Mouse (Mus musculus): ENCODE measurements around the gene Cmklr1. TPM values are rescaled to one million over a fixed set of nuclear protein-coding genes. Genes with fewer than 3 reads are reported as not detected.

The Cmklr1 gene
- polyA plus RNA-seq, 1 experiment from 2014 or later: 6.5 TPM

GRCm38 (mm10) chr5:113565101-113565854, 84.9 kb downstream of the Cmklr1 start:
- no peak overlapping the region for H3K4me3 ChIP-seq (ENCODE audit: low read length)
- no peak overlapping the region for H3K27ac ChIP-seq (ENCODE audit: low read length)
- no peak overlapping the region for H3K4me2 ChIP-seq (replicated peaks; ENCODE audit: low read depth, low read length)
- 77% methylated on average over 10 of the region's 10 CpGs for WGBS
- no peaks in the 10 kb centered on the region for H3K27me3 ChIP-seq (ENCODE audit: insufficient read depth, low read length)
- H3K9me3 ChIP-seq (ENCODE audit: low read length): no peaks in the 10 kb centered on the region
- no peaks in the 10 kb centered on the region for H3K4me1 ChIP-seq (ENCODE audit: insufficient read depth, low read length)
- ATAC-seq (ENCODE audit: low FRiP score, low TSS enrichment): no peak
- no peak overlapping the region for H3K9ac ChIP-seq (replicated peaks; ENCODE audit: low read length)
- no peaks in the 10 kb centered on the region for H3K36me3 ChIP-seq (ENCODE audit: insufficient read depth, low read length)

- Histone ChIP-seq H3K4me3 (ENCODE audit: low read length) (no peak overlapping the region), H3K4me2 (replicated peaks; ENCODE audit: low read depth, low read length) (no peak overlapping the region), H3K27ac (ENCODE audit: low read length) (no peak overlapping the region), H3K9me3 (ENCODE audit: low read length) (no peaks in the 10 kb centered on the region), H3K36me3 (ENCODE audit: insufficient read depth, low read length) (no peaks in the 10 kb centered on the region), H3K9ac (replicated peaks; ENCODE audit: low read length) (no peak overlapping the region), H3K27me3 (ENCODE audit: insufficient read depth, low read length) (no peaks in the 10 kb centered on the region), H3K4me1 (ENCODE audit: insufficient read depth, low read length) (no peaks in the 10 kb centered on the region)
- no peak for ATAC-seq (ENCODE audit: low FRiP score, low TSS enrichment)
- WGBS: 12% methylated on average over 4 of the region's 4 CpGs
Measured at GRCm38 (mm10) chr5:113564463-113564862, 85.8 kb downstream of the Cmklr1 start.

Other genes with a start within 250 kb of the Cmklr1 start
- gene Wscd2, start 160.1 kb downstream of the Cmklr1 start, polyA plus RNA-seq (2015; fragmentation: Nextera tagmentation; extraction: Ambion mirVana): 3.0 and 3.2 TPM in 2 replicates
- gene 1700069L16Rik, start 74.3 kb upstream of the Cmklr1 start, polyA plus RNA-seq (2015; fragmentation: Nextera tagmentation; extraction: Ambion mirVana): not detected in 2 replicates
- gene Ficd, start 85.4 kb upstream of the Cmklr1 start, polyA plus RNA-seq (2015; fragmentation: Nextera tagmentation; extraction: Ambion mirVana): 6.1 and 7.0 TPM in 2 replicates
- gene Sart3, start 122.1 kb upstream of the Cmklr1 start, polyA plus RNA-seq (2015; fragmentation: Nextera tagmentation; extraction: Ambion mirVana): 54.8 and 62.4 TPM in 2 replicates
- gene Iscu, start 122.3 kb upstream of the Cmklr1 start, polyA plus RNA-seq (2015; fragmentation: Nextera tagmentation; extraction: Ambion mirVana): 107 and 110 TPM in 2 replicates
- 46.1 and 51.7 TPM in 2 replicates for gene Tmem119, start 150.1 kb upstream of the Cmklr1 start, polyA plus RNA-seq (2015; fragmentation: Nextera tagmentation; extraction: Ambion mirVana)
- gene Selplg, start 182.2 kb upstream of the Cmklr1 start, polyA plus RNA-seq (2015; fragmentation: Nextera tagmentation; extraction: Ambion mirVana): 2.4 TPM in 2 replicates

Data from kidney, embryonic 16.5 days (tissue).